Mouse (Mus musculus) heart, embryonic 13.5 days (tissue): Measurements from ENCODE around the gene Tpcn1. TPM values are rescaled to one million over a fixed set of nuclear protein-coding genes. Genes with fewer than 3 reads are reported as not detected.
A peak's percentile ranks its signal among the peaks of the same experiment; 100 is the strongest.

ENCODE experiments used
- ATAC-seq: fragments of 200-750 bp; cut with Nextera tagmentation; 2 replicates; pipeline ENCODE4 v1.8.0; 2017; ENCODE audit warnings: moderate TSS enrichment; ENCODE audit not compliant: insufficient number of reproducible peaks, low FRiP score, low TSS enrichment; ENCODE audit errors: extremely low read depth
- H3K27ac ChIP-seq: fragments of 300-500 bp; sonication (generic); replicated peaks from 2 replicates; pipeline ENCODE4 v1.5.1; 2015; ENCODE audit warnings: moderate library complexity, mild to moderate bottlenecking, inconsistent platforms
- H3K27me3 ChIP-seq: fragments of 300-500 bp; sonication (generic); replicated peaks from 2 replicates; pipeline ENCODE4 v1.6.1; 2015; ENCODE audit warnings: mild to moderate bottlenecking, inconsistent platforms
- H3K36me3 ChIP-seq: fragments of 300-500 bp; sonication (generic); 2 replicates; pipeline ENCODE4 v1.6.1; 2015; ENCODE audit warnings: mild to moderate bottlenecking, inconsistent platforms
- H3K4me1 ChIP-seq: fragments of 300-500 bp; sonication (generic); 2 replicates; pipeline ENCODE4 v1.6.1; 2015; ENCODE audit warnings: inconsistent platforms
- H3K4me2 ChIP-seq: fragments of 300-500 bp; sonication (generic); 2 replicates; pipeline ENCODE4 v1.6.1; 2015; ENCODE audit warnings: inconsistent platforms, mild to moderate bottlenecking, moderate library complexity
- H3K4me3 ChIP-seq: fragments of 300-500 bp; sonication (generic); 2 replicates; pipeline ENCODE4 v1.5.1; 2015; ENCODE audit warnings: moderate library complexity, mild to moderate bottlenecking, inconsistent platforms
- H3K9ac ChIP-seq: fragments of 300-500 bp; sonication (generic); 2 replicates; pipeline ENCODE4 v1.6.1; 2015; ENCODE audit warnings: inconsistent platforms, mild to moderate bottlenecking, moderate library complexity
- H3K9me3 ChIP-seq: fragments of 300-500 bp; sonication (generic); 2 replicates; pipeline ENCODE4 v1.6.1; 2016; ENCODE audit warnings: inconsistent platforms
- WGBS: fragments of 180-500 bp; shearing (Covaris S2); methylation state at CpG from one replicate; pipeline ENCODE4 v1.1.7; 2015; ENCODE audit warnings: mixed read lengths; 5-methylcytosine and 5-hydroxymethylcytosine counted together
- polyA plus RNA-seq: library from polyadenylated mRNA; unstranded; fragments of >200 nt; fragmentation: Nextera tagmentation; extraction: Ambion mirVana; gene quantifications from 2 replicates; pipeline ENCODE4 v1.2.1, GENCODE M21; 2015

Tpcn1 gene
- polyA plus RNA-seq = 14.9 and 16.1 TPM in 2 replicates

DNA sequence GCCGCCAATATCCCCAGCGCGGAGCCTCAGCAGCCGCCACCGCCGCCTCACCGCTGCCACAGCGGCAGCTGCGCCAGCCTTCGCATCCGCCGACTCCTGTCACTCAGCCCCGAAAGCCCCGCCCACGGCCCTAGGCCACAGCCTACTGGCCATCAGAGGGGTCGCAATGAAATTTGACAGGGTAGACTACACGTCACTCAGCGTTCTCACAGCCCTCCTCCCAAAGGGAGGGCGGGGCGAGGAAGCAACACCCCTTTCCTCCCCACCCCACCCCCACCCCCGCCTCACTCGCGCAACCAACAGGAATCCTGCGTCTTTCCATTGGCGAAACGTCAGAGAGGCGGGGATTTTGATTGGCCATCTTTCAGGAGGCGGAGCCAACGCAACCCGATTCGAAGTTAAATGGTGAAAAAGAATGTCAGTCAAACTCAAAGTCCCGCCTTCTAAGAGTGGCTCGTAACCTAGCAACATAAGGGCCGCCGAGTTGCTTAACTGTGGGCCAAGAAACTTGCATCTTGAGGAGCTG is at the start of gene Tpcn1, which contains the start of gene Iqcd:
Gene Tpcn1, minus strand, starts transcription at position 105 of the 526 bp plus-strand sequence.
Gene Iqcd, plus strand, starts transcription at position 448 of the 526 bp plus-strand sequence.
- peaks cover 34% of the 10 kb centered on the region for H3K4me1 ChIP-seq
- peak within 1 kb of the TSS; percentile 91 for H3K9ac ChIP-seq
- peak within 1 kb of the TSS; percentile 71 for H3K27ac ChIP-seq
- 0% methylated on average over 35 of the region's 35 CpGs for WGBS
- peak within 1 kb of the TSS; percentile 76 for H3K4me3 ChIP-seq
- peak within 1 kb of the TSS; percentile 97 for H3K4me2 ChIP-seq
- H3K27me3 ChIP-seq = no peaks in the 10 kb centered on the region
- peaks cover 5% of the 10 kb centered on the region; the same call in 1 of the 2 replicates for H3K9me3 ChIP-seq
- peak; percentile 98 for ATAC-seq
- peaks cover 15% of the 10 kb centered on the region for H3K36me3 ChIP-seq

- ATAC-seq = no peak
- Histone ChIP-seq H3K4me3 (no peak overlapping the region), H3K9ac (no peak overlapping the region), H3K27me3 (peaks cover 8% of the 10 kb centered on the region), H3K36me3 (no peaks in the 10 kb centered on the region), H3K4me2 (no peak overlapping the region), H3K9me3 (no peaks in the 10 kb centered on the region; the same call in 1 of the 2 replicates), H3K27ac (no peak overlapping the region), H3K4me1 (peaks cover 13% of the 10 kb centered on the region; the same call in 1 of the 2 replicates)
- WGBS = 75% methylated on average over 5 of the region's 5 CpGs
These were observed 47.2 kb upstream of the Tpcn1 start for GRCm38 (mm10) chr5:120635633-120636032.

GRCm38 (mm10) chr5:120634860-120635259 is 46.4 kb upstream of the Tpcn1 start:
- no peak overlapping the region for H3K4me2 ChIP-seq
- H3K4me1 ChIP-seq = peaks cover 13% of the 10 kb centered on the region; the same call in 1 of the 2 replicates
- ATAC-seq = no peak
- no peaks in the 10 kb centered on the region; the same call in 1 of the 2 replicates for H3K9me3 ChIP-seq
- H3K9ac ChIP-seq = no peak overlapping the region
- H3K27me3 ChIP-seq = peaks cover 16% of the 10 kb centered on the region
- no peak overlapping the region for H3K27ac ChIP-seq
- no peak overlapping the region for H3K4me3 ChIP-seq
- WGBS = 44% methylated on average over 5 of the region's 5 CpGs
- H3K36me3 ChIP-seq = no peaks in the 10 kb centered on the region

DNA sequence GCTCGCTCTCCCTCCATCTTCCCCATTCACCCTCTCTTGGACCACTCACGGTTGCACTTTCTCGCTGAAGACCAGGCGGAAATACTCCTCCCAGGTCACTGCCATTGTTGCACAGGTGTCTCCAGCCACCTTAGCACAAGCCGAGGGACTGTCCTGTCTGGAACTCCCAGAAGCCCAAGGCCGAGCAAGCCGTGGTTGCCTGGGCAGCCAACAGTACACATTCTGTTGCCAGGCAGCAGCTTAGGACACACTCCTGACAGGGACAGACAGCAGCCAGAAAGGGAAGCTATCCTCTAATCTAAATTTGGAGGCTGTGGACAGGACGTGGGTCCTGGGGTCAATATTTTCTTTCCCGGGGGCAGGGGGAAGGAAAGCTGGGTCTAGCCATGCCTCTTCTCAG is 45.7 kb upstream of the Tpcn1 start, which contains the start of gene Cfap73:
Gene Cfap73, minus strand, starts transcription at position 105 of the 400 bp plus-strand sequence.
- Histone ChIP-seq H3K36me3 (no peaks in the 10 kb centered on the region), H3K27me3 (peaks cover 19% of the 10 kb centered on the region), H3K27ac (no peak within 1 kb of the TSS), H3K9ac (no peak within 1 kb of the TSS), H3K4me1 (peaks cover 13% of the 10 kb centered on the region; the same call in 1 of the 2 replicates), H3K9me3 (no peaks in the 10 kb centered on the region; the same call in 1 of the 2 replicates), H3K4me3 (no peak within 1 kb of the TSS), H3K4me2 (no peak within 1 kb of the TSS)
- WGBS = 35% methylated on average over 9 of the region's 9 CpGs
- ATAC-seq = no peak

GRCm38 (mm10) chr5:120631892-120632291 is 43.4 kb upstream of the Tpcn1 start:
- Histone ChIP-seq H3K27ac (no peak overlapping the region), H3K4me2 (no peak overlapping the region), H3K4me1 (peaks cover 23% of the 10 kb centered on the region), H3K27me3 (peaks cover 19% of the 10 kb centered on the region), H3K9ac (no peak overlapping the region), H3K4me3 (no peak overlapping the region), H3K36me3 (peaks cover 19% of the 10 kb centered on the region), H3K9me3 (no peaks in the 10 kb centered on the region; the same call in 1 of the 2 replicates)
- no peak for ATAC-seq
- 77% methylated on average over 5 of the region's 5 CpGs for WGBS

GRCm38 (mm10) chr5:120631128-120631527 is 42.7 kb upstream of the Tpcn1 start:
- Histone ChIP-seq H3K9me3 (no peaks in the 10 kb centered on the region; the same call in 1 of the 2 replicates), H3K4me1 (peaks cover 23% of the 10 kb centered on the region), H3K27ac (no peak overlapping the region), H3K27me3 (peaks cover 19% of the 10 kb centered on the region), H3K36me3 (peaks cover 26% of the 10 kb centered on the region), H3K4me2 (peak overlapping the region; percentile 73), H3K9ac (peak overlapping the region; percentile 67), H3K4me3 (peak overlapping the region; percentile 43)
- ATAC-seq = no peak
- WGBS = 5% methylated on average over 29 of the region's 29 CpGs

DNA sequence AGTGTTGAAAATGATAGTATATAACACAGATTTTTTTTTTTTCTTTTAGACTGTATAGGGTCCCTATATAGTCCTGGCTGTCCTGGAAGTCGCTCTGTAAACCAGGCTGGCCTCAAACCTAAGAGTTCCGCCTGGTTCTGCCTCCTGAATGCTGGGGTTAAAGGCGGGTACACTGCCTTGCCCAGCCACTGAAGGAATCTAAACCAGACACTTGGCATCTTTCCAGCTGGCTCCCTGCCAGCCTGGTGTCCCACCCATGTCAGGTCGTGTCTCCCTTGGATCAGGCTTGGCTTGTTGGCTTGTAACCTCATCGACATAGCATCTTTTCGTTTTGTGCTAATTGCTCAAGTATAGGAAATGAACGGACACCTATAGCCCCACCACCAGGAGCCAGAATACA is 40.2 kb upstream of the Tpcn1 start:
- peaks cover 16% of the 10 kb centered on the region for H3K27me3 ChIP-seq
- H3K4me3 ChIP-seq = no peak overlapping the region
- peaks cover 18% of the 10 kb centered on the region for H3K4me1 ChIP-seq
- no peak for ATAC-seq
- no peak overlapping the region for H3K27ac ChIP-seq
- H3K9ac ChIP-seq = no peak overlapping the region
- 43% methylated on average over 7 of the region's 7 CpGs for WGBS
- peaks cover 51% of the 10 kb centered on the region for H3K36me3 ChIP-seq
- no peak overlapping the region for H3K4me2 ChIP-seq
- H3K9me3 ChIP-seq = no peaks in the 10 kb centered on the region; the same call in 1 of the 2 replicates

DNA sequence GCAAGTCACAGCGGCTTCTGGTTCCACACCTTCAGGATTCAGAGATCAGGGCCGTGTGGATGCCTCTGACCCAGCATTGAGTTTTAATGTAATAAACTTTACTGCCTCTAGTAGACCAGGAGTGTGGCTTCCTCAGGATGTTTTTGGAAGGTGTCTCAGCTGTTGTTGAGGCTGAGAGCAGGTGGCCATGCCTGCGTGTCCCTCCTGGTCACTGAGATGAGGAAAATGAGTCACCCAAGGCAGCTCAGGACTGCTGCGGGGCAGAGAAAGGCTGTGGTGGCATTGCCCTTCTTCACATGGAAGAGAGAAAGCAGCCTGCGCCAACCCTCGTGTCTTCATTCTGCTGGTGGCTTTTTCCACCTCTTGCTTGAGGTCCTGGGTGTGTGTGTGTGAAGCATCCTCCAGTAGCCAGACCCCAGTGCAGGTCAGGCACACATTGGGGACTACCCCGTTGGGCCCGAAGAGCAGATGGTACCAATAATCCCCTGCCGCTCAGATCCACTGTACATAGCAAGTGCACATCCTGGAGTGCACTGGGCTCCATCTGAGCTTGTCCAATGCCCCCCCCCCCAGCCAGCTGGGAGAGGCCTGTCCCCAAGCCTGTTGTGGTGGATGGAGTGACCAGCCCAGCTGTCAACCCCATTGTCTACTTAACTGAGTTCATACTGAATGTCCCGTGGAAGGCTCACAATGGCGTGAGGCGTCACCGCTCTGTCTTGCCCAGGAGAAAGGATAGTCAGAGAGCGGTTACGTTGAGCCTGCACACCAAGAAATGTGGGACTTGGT is 39.2 kb upstream of the Tpcn1 start:
- Histone ChIP-seq H3K9ac (no peak overlapping the region), H3K4me3 (no peak overlapping the region), H3K27me3 (peaks cover 12% of the 10 kb centered on the region), H3K36me3 (peaks cover 61% of the 10 kb centered on the region), H3K9me3 (no peaks in the 10 kb centered on the region; the same call in 1 of the 2 replicates), H3K4me2 (no peak overlapping the region), H3K4me1 (peaks cover 18% of the 10 kb centered on the region), H3K27ac (no peak overlapping the region)
- no peak for ATAC-seq
- 88% methylated on average over 15 of the region's 15 CpGs for WGBS

GRCm38 (mm10) chr5:120626399-120626798 is 37.9 kb upstream of the Tpcn1 start:
- Histone ChIP-seq H3K27ac (no peak overlapping the region), H3K4me1 (peaks cover 27% of the 10 kb centered on the region), H3K4me2 (no peak overlapping the region), H3K27me3 (peaks cover 12% of the 10 kb centered on the region), H3K9ac (no peak overlapping the region), H3K9me3 (no peaks in the 10 kb centered on the region), H3K36me3 (peaks cover 74% of the 10 kb centered on the region), H3K4me3 (no peak overlapping the region)
- ATAC-seq = no peak
- WGBS = 42% methylated on average over 19 of the region's 19 CpGs

DNA sequence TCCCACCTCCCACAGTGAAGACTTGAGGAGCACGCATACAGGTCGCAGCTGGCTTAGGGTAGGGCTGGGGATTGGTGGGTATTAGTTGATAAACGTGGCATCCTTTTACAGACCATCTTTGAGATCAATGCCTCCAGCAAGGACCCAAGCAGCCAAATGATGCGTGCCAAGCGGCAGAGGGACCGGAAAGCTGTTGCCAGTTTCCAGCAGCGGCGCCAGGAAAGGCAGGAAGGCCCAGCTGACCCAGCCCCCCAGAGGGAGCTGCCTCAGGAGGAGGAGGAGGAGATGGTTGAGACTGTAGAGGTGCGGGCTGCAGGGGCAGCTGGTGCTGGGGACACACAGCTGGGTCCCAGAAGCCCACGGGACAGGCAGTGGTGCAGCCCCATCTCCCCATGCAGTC is 36.0 kb upstream of the Tpcn1 start:
- ATAC-seq = no peak
- H3K9ac ChIP-seq = no peak overlapping the region
- H3K4me1 ChIP-seq = peaks cover 19% of the 10 kb centered on the region
- no peaks in the 10 kb centered on the region for H3K9me3 ChIP-seq
- no peak overlapping the region for H3K4me2 ChIP-seq
- H3K36me3 ChIP-seq = peaks cover 93% of the 10 kb centered on the region
- no peaks in the 10 kb centered on the region for H3K27me3 ChIP-seq
- WGBS = 91% methylated on average over 10 of the region's 10 CpGs
- no peak overlapping the region for H3K27ac ChIP-seq
- no peak overlapping the region for H3K4me3 ChIP-seq

DNA sequence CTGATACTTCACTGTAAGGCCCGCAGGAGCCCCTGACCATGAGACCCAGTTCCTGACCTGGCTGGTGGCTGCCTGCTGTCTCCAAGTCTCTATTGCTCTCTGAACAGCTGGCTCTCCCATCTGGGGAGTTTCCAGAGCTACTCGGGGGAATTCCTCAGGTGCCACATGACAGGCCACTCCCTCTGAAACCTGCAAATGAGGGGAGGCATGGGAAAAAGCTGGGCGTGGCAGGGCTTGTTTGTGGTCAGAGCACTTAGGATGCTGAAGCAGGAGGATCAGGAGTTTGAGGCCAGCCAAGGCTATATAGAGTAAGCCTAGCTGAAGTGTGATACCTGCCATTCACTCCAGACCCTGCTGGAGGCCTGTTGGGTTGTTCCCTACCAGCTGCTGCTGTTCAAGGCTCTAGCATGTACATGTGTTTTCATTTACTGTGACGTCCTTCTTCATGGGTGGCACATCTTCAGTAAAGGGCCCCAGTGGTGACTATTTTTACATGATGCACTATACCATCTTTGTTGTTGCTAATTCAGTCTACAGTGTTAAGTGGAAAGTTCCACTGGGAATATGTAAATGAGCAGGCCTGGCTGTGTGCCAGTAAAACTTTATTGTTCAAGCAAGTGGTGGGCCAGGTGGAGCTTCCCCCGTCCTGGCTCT is 33.9 kb upstream of the Tpcn1 start:
- Histone ChIP-seq H3K4me1 (peaks cover 9% of the 10 kb centered on the region), H3K36me3 (peaks cover 100% of the 10 kb centered on the region), H3K9ac (no peak overlapping the region), H3K27me3 (no peaks in the 10 kb centered on the region), H3K4me3 (no peak overlapping the region), H3K4me2 (no peak overlapping the region), H3K9me3 (no peaks in the 10 kb centered on the region), H3K27ac (no peak overlapping the region)
- no peak for ATAC-seq
- WGBS = 81% methylated on average over 5 of the region's 5 CpGs
